Mouse (Mus musculus) adrenal gland, adult 2 months (tissue): ENCODE measurements around the gene Gm11146. TPM values are rescaled to one million over a fixed set of nuclear protein-coding genes. Genes with fewer than 3 reads are reported as not detected.

Experiments
- DNase-seq: peaks from one replicate; pipeline ENCODE4 v3.0.0; 2021
- microRNA-seq, 2 experiments: library from miRNA; unstranded; fragments of <30 nt; microRNA quantifications; one replicate each; pipeline ENCODE4 v1.2.0; 2021
- polyA plus RNA-seq: library from polyadenylated mRNA; depleted of rRNA; stranded (reverse); fragments of >200 nt; gene quantifications from 2 replicates; pipeline ENCODE4 v1.2.3, GENCODE M21; 2012
- total RNA-seq, 2 experiments: library from RNA; stranded (reverse); gene quantifications; 2 replicates each; pipeline ENCODE4 v1.2.3; 2021

Gene Gm11146
- total and polyA plus RNA-seq, 3 experiments = not detected

DNA sequence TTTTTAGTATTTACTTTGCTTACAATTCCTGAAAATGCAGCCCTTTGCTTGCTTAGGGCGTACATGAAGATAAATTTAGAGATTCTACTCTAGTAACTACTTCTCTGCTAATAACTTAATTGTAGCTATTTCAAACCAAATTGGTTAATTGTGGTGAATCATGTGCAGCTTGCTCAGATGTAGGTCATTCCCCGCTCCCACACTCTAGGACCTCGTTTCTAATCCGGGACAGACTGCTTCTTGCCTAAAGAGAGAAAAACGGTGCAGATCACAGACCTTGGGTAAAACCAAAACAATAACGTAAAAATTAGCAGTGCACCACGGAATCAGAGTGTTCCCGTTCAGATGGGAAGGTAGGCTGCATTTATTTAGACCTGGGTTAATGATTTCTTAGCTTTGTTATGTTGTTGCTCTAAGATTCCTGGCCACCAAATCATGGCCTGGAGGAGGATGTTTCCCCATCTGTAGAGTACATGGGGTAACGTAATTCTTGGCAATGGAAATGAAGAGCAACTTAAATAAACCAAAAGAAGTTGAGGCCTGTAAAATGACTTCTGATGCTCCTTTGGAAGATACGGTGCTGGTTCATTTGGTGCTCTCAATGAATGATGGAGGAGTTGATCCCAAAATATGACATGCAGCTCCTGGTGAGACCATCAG lies 45.3 kb downstream of the Gm11146 start:
- DNase-seq = no peak

DNA sequence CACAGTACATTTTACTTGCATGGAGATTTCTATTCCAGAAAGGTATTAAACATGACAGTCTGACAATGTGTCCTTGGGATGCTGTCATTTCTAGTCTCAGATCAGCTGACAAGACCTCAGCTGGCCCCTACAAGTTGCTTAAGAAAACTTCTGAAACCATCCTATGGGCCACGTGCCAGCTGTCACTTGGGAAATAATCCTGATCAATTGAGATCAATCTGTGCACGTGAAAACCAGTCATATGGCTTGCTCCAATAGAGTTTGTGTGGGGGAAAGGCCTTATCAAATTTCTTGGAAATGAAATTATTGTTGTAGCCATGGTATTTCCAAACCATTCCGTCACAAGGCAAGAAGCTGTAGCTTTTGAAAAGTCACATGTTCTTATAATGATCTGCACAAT lies 50.8 kb downstream of the Gm11146 start:
- DNase-seq = peak; percentile 49

Small RNAs within 50 kb of the gene (microRNA-seq; reads per million reads assigned to microRNA genes)
- gene Mir125b-2 = 136 to 213 reads per million in 2 experiments
- 12,461 to 13,509 reads per million in 2 experiments for gene Mir99a
- 801 to 1,169 reads per million in 2 experiments for gene Mirlet7c-1
